In the genomic region with DNA sequence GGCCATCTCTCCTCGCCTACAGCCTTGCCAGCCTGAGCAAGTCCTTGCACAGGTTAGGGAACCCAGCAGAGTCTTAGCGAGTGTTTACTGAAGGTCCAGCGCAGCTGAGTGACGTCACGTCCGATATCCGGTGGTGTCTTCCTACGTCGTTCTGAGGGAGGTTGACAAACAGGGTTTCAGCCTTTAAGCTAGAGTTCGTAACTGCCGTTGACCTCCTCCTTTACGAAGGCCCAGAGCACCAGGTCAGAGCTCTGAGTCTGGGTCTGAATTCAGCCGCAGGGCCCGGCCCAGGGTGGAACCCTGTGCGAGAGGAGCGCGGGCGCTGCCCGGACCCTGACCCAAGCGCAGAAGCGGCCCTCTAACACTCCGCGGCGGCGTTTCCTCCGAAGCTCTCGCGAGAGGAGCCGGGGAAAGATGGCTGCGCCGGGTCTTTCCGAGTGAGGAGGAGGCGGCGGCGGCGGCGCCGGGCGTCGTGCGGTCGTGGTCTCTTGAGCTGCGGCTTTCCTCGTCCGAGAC, we compare ENCODE assay signal across 8 mouse cellular contexts. TPM values are rescaled to one million over a fixed set of nuclear protein-coding genes. Genes with fewer than 3 reads are reported as not detected.
A peak's percentile ranks its signal among the peaks of the same experiment; 100 is the strongest.
DNase-seq lines count a peak whose midpoint lies in the region; ATAC-seq lines count a peak whose summit lies in the region.

A gene (plus strand): TSS at position 397 of the 516 bp plus-strand sequence.

- ATAC-seq in inflammation-experienced regulatory T-cells, adult 6 months, result peak; percentile 90
- peak; percentile 96 for ATAC-seq in megakaryocyte-erythroid progenitor cell, adult 5-6 weeks (replicated peaks; ENCODE audit: low FRiP score, low TSS enrichment, poor library complexity, severe bottlenecking)

- intact Hi-C loops in gastrocnemius, postnatal 14 days (cut with DNase I; ENCODE audit: low total_unique reads), result loop anchor here (5.0 kb wide), 1 partner anchor 90 kb away; a partner anchor contains a TSS
- intact Hi-C loops in left cerebral cortex, postnatal 10 days (cut with DNase I), result loop anchor here (5.0 kb wide), 1 partner anchor 85 kb away; no protein-coding TSS in a partner anchor

- peak; percentile 92 to 98 for DNase-seq in adrenal gland, adult (ENCODE audit: inconsistent age in 2 of 2, low spot score in 1 of 2)
- peak; percentile 94 for DNase-seq in embryo, embryonic 10.5 days (ENCODE audit: low spot score)
- DNase-seq in gastrocnemius, postnatal 14 days, result peak; percentile 92
- DNase-seq in left cerebral cortex, postnatal 10 days (ENCODE audit: extremely low spot score in 1 of 2, low spot score in 2 of 2), result peak; percentile 88 to 95
- DNase-seq in right cerebral cortex, postnatal 25 days, result peak; percentile 93
- DNase-seq in urinary bladder, postnatal 4 days (ENCODE audit: low spot score in 2 of 2), result peak; percentile 88 to 94

RNA-seq across cellular contexts. Expression of the gene that starts here (rescaled TPM):
- 10 to 100 TPM; 26.6 to 30.8 TPM for total RNA-seq in gastrocnemius, postnatal 14 days (2021)
- polyA plus RNA-seq in inflammation-experienced regulatory T-cells, adult 6 months (2017; shearing (Covaris generic)), result 10 to 100 TPM; 23.8 to 51.0 (median 35.5) TPM
- total RNA-seq in left cerebral cortex, postnatal 10 days (2021), result 100 to 1,000 TPM; 119 to 125 TPM
- 45.2 and 45.5 TPM in 2 replicates for total RNA-seq in megakaryocyte-erythroid progenitor cell, adult 5-6 weeks (2014; fragmentation: Nextera tagmentation)
- 56.0 and 77.6 TPM in 2 replicates for total RNA-seq in megakaryocyte-erythroid progenitor cell, adult 5-6 weeks (2017)

Comparison
In these comparisons a context has a peak if more than half of its experiments do, and no peak if none do; other contexts are left out.
1. Peak in every context shown above with its lines: DNase-seq and ATAC-seq.